Mouse (Mus musculus): ENCODE measurements around the gene Ndufab1.
"Not testable (repeated sequence)": the region's sequence is repeated elsewhere in the genome, so short reads cannot be mapped to it uniquely, and the experiment has no call there.

The Ndufab1 gene

GRCm38 (mm10) chr7:122101747-122102244, at the start of gene Ndufab1:
TSS of gene Ndufab1 (minus strand) at chr7:122101886.
- DNase-seq: peak; percentile 99

GRCm38 (mm10) chr7:122140991-122141390, 39.3 kb upstream of the Ndufab1 start:
- no peak for DNase-seq

GRCm38 (mm10) chr7:122138190-122138589, 36.5 kb upstream of the Ndufab1 start:
- no peak for DNase-seq

GRCm38 (mm10) chr7:122137071-122137470, 35.4 kb upstream of the Ndufab1 start:
- DNase-seq: no peak

DNA sequence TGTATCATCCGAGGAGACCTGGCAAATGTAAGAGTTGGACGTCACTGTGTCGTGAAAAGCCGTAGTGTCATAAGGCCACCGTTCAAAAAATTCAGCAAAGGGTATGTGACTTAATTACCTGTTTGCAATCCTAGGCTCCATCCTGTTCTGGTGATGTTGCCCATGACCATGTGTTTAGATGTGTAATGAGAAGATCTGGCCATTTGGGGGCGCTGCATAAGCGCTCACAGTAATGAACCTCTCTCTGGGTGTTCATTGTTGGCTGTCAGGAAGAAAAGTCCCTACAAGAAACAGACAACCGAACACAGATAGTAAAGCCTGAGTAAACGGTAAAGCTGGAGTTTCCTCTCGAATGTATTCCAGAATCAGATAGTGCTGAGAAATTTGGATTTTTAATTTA, 33.4 kb upstream of the Ndufab1 start:
- DNase-seq: no peak

DNA sequence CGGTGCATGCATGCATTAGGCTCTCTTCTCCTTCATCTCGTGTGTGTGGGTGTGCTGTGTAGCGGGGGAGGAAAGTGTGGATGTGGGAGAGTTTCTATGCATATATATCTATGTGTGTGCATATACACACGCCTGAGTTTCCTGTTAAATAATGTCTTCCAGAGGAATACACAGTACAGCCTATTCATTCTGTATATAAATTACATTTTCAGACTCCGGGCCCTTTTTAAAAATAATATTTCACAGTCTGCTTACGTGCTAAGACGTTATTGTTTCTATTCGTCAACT, 31.6 kb upstream of the Ndufab1 start:
- DNase-seq: no peak

GRCm38 (mm10) chr7:122132497-122133337, 31.0 kb upstream of the Ndufab1 start, which contains the start of the genes Palb2 and Dctn5:
TSS of gene Palb2 (minus strand) at chr7:122132985.
TSS of gene Dctn5 (plus strand) at chr7:122133041.
- peak; percentile 100 for DNase-seq

GRCm38 (mm10) chr7:122131834-122132233, 30.1 kb upstream of the Ndufab1 start:
- no peak for DNase-seq

DNA sequence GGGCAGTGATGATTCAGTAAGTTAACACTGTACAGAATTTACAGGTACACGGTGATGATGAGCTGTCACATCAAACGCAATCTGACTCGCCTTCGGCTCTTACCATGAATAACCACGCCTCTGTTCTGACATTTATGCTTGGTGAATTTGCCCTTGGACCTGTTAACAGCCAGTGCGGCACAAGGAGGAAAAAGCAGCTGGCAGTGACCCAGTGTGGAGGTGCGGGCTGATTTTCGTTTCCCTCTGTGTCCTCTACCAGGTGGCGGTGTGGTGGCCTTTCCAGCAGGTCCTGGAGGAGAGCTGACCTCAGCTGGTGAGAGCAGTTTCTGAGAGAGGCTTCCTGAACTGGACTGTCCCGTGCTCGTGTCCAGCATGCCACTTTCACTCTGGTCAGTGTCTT, 25.3 kb upstream of the Ndufab1 start:
- no peak for DNase-seq

GRCm38 (mm10) chr7:122125636-122126035, 23.9 kb upstream of the Ndufab1 start:
- DNase-seq: no peak

DNA sequence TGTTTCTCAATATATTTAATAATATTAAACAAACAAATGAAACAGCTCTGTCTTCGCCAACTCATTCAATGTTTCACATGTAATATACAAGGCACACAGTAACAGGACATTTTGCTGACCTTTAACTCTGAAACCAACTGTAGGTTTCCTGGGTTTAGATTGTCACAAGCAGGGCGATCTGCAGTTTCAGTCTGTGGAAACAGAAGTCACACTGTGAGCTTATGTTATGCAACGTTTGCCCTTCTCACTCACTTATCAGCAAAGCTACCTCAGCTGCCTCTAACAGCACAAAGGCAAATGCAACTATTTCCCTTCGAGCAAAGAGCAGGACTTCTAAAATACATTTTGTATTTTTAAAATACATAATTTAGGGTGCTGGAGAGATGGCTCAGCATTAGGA, 21.8 kb upstream of the Ndufab1 start:
- no peak for DNase-seq

- no peak for DNase-seq
These were observed 6.5 kb upstream of the Ndufab1 start for GRCm38 (mm10) chr7:122108206-122108605.

- not testable (repeated sequence) for DNase-seq
These were observed 506 bp downstream of the Ndufab1 start for GRCm38 (mm10) chr7:122101014-122101746.

- no peak for DNase-seq
These were observed 2.5 kb downstream of the Ndufab1 start for GRCm38 (mm10) chr7:122099222-122099621.

- DNase-seq: peak; percentile 57
These were observed 3.7 kb downstream of the Ndufab1 start for GRCm38 (mm10) chr7:122098009-122098408.

DNA sequence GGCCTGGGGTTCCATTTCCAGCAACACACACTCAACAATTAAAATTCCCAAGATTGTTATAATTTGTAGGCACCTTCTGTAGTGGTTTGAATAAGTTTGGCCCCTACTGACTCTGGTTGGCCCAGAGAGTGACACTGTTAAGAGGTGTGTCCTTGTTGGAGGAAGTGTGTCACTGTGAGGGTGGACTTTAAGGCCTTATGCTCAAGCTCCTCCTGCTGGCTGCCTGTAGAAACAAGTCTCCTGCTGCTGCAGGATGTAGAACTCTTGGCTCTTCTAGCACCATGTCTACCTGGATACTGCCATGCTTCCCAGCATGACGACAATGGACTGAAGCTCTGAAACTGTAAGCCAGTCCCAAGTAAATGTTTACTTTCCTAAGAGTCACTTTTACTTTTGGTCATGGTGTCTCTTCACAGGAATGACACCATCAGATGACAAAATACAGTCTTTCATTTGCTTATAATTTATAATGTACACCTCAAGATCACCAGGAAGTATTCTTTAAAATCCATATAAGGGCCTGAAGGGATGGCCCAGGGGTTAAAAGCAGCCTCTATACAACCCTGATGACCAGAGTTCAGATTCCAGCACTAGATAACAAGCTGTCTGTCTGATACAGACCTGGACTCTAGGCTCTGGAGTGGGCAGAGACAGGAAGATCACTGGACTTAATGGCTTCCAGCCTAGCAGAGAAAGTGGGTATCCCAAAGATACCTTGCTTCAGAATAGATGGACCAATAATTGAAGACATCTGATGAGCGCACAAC, 6.9 kb downstream of the Ndufab1 start:
- no peak for DNase-seq

DNA sequence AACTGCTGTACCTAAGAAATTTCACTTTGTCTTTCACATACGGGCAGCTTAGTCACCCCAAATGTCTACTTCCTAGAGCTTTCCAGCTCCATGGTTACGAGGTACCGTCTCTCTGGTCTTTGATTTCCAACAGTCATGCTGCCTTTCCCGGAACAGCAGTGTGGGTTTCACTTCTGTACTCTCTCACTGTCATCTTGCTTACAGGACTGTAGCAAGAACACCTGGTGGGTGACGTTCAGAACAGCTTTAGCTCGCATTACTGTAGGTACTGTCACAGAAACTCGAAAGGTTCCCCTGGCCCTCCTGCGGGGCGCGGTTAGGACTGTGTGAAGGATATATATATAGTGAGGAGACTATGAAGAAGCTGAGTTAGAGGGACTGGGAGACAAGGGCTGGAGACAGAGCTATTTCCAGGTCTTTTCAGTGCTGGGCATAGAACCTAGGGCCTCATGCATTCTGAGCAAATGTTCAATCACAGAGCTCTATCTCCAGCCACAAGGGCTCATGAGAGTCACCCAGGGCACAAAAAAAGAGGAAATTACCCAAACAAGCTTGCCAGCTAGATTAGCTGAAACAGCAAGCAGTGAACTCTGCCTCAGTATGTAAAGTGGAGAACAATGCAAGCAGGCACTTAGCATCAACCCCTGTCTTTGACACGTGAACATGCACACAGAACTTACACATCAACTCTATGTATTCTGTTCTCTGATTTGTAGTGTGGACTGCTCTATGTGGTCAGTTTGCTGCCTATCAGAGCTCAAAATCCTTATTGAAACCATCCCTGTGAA, 14.3 kb downstream of the Ndufab1 start:
- DNase-seq: no peak

GRCm38 (mm10) chr7:122081071-122081470, 20.6 kb downstream of the Ndufab1 start:
- no peak for DNase-seq

- no peak for DNase-seq
These were observed 21.7 kb downstream of the Ndufab1 start for GRCm38 (mm10) chr7:122079798-122080554.

- no peak for DNase-seq
These were observed 27.3 kb downstream of the Ndufab1 start for GRCm38 (mm10) chr7:122074374-122074773.

GRCm38 (mm10) chr7:122067517-122068381, 33.9 kb downstream of the Ndufab1 start:
- DNase-seq: no peak
